Mouse (Mus musculus) kidney, adult 2 months (tissue): ENCODE results near the gene Sesn1. TPM values are rescaled to one million over a fixed set of nuclear protein-coding genes. Genes with fewer than 3 reads are reported as not detected.

Source experiments
- DNase-seq: peaks from one replicate; pipeline ENCODE4 v3.0.0; 2021
- H3K27ac ChIP-seq: fragments of 200-500 bp; 2 replicates; pipeline ENCODE4 v1.5.1; 2012; ENCODE audit warnings: low read depth, low read length, control low read depth, inconsistent platforms; ENCODE audit not compliant: insufficient read depth
- H3K27me3 ChIP-seq: fragments of 200-500 bp; replicated peaks from 2 replicates; pipeline ENCODE4 v1.6.1; 2012; ENCODE audit warnings: mild to moderate bottlenecking, moderate library complexity, low read length, inconsistent platforms; ENCODE audit not compliant: control insufficient read depth, insufficient read depth
- H3K36me3 ChIP-seq: fragments of 200-500 bp; 2 replicates; pipeline ENCODE4 v1.6.1; 2012; ENCODE audit warnings: mild to moderate bottlenecking, moderate library complexity, low read length, inconsistent platforms; ENCODE audit not compliant: control insufficient read depth, insufficient read depth
- H3K4me1 ChIP-seq: fragments of 200-500 bp; 2 replicates; pipeline ENCODE4 v1.6.1; 2011; ENCODE audit warnings: low read length; ENCODE audit not compliant: control insufficient read depth, insufficient read depth
- H3K4me3 ChIP-seq: fragments of 200-500 bp; 2 replicates; pipeline ENCODE4 v1.5.1; 2011; ENCODE audit warnings: mild to moderate bottlenecking, low read depth, low read length, control low read depth; ENCODE audit not compliant: insufficient read depth
- CTCF ChIP-seq: fragments of 200-500 bp; conservative IDR thresholded peaks from 2 replicates; pipeline ENCODE4 v1.5.1; 2011; ENCODE audit warnings: low read depth, mild to moderate bottlenecking, control low read depth, low read length, moderate library complexity, mixed read lengths; ENCODE audit not compliant: insufficient read depth, insufficient read length
- POLR2A ChIP-seq: fragments of 200-500 bp; IDR thresholded peaks from one replicate; pipeline ENCODE4 v1.6.1; 2011; ENCODE audit warnings: low read depth, low read length, control low read depth
- WGBS: fragments of 180-500 bp; shearing (Covaris S2); methylation state at CpG from one replicate; pipeline ENCODE4 v1.1.7; 2018; 5-methylcytosine and 5-hydroxymethylcytosine counted together
- polyA plus RNA-seq: library from polyadenylated mRNA; depleted of rRNA; stranded (reverse); fragments of >200 nt; gene quantifications from 2 replicates; pipeline ENCODE4 v1.2.3, GENCODE M21; 2012

Sesn1 gene
- polyA plus RNA-seq, 1 experiment, result 13.2 TPM

DNA sequence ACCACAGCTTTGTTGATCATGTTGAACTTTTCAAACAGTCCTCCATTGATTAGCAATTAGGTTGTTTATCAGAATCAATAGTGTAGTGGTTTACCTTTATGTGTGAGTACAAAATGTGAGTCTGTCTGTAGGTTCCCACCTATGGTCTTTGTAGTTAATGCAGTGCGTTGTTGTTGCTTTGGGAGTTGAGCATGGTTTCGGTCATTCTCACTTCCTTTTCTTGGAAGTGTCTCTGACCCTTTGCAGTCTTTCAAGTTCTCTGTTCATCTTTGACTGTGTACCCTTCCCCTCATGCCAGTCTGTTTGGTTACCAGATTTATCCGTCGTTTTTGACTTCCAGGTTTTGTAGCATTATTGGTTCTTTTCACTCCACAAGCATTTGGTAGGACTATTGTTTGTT lies 81.6 kb downstream of the Sesn1 start:
- TF ChIP-seq POLR2A (no peak), CTCF (no peak)
- H3K27ac ChIP-seq, result no peak overlapping the region
- H3K4me3 ChIP-seq, result no peak overlapping the region
- no peaks in the 10 kb centered on the region; the same call in none of the 2 replicates for H3K36me3 ChIP-seq
- no peaks in the 10 kb centered on the region for H3K27me3 ChIP-seq
- H3K4me1 ChIP-seq, result peaks cover 27% of the 10 kb centered on the region
- no peak for DNase-seq
- 85% methylated on average over 4 of the region's 4 CpGs for WGBS

- 23% methylated on average over 4 of the region's 4 CpGs for WGBS
- Histone ChIP-seq H3K27me3 (no peaks in the 10 kb centered on the region), H3K36me3 (peaks cover 4% of the 10 kb centered on the region), H3K4me3 (no peak overlapping the region), H3K4me1 (peaks cover 18% of the 10 kb centered on the region), H3K27ac (peak overlapping the region; percentile 59; the same call in 1 of the 2 replicates)
- peak; percentile 70 for DNase-seq
- TF ChIP-seq POLR2A (no peak), CTCF (no peak)
Measured at GRCm38 (mm10) chr10:41893433-41894411, 84.0 kb downstream of the Sesn1 start.

DNA sequence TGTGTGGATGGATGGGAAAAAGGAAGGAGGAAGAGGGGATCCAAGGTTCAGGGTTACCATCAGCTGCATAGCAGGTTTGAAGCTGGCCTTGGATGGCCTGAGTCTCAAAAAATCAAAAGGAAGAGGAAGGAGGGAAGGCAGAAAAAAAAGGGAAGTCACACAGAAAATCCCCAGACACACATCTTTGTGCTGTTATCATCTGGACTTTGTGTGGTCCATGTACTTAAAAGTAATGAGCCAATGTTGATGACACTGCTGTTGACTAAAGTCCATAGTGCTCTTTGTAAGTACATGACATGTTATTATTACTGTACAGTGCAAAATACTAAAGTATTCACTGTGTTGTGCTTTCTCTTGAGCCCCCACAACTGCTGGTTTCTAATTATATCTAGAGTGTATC lies 86.7 kb downstream of the Sesn1 start:
- no peak for DNase-seq
- H3K4me1 ChIP-seq, result peaks cover 10% of the 10 kb centered on the region
- TF ChIP-seq CTCF (no peak), POLR2A (no peak)
- H3K27me3 ChIP-seq, result no peaks in the 10 kb centered on the region
- peaks cover 4% of the 10 kb centered on the region for H3K36me3 ChIP-seq
- H3K4me3 ChIP-seq, result no peak overlapping the region
- H3K27ac ChIP-seq, result no peak overlapping the region

DNA sequence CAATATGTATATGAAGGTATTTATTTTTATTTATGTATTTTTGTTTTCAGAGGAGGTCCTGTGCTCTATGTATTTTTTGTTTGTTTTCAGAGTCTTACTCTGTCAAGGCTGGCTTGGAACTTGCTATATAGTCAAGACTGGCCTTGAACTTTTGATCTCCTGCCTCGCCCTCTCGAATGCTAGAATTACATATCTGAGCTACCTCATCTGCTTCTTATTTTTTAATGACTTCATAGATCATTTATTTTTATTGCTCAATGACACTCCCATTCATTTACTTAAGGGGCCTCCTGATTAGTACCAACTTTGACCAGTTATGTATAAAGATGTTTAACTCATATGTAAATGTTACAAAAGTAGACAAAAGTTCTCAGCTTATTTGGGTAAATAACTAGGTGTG lies 87.1 kb downstream of the Sesn1 start:
- no peak for DNase-seq
- 82% methylated on average over 2 of the region's 2 CpGs for WGBS
- Histone ChIP-seq H3K27ac (no peak overlapping the region), H3K4me1 (peaks cover 10% of the 10 kb centered on the region), H3K27me3 (no peaks in the 10 kb centered on the region), H3K4me3 (no peak overlapping the region), H3K36me3 (peaks cover 4% of the 10 kb centered on the region)
- TF ChIP-seq CTCF (no peak), POLR2A (no peak)

DNA sequence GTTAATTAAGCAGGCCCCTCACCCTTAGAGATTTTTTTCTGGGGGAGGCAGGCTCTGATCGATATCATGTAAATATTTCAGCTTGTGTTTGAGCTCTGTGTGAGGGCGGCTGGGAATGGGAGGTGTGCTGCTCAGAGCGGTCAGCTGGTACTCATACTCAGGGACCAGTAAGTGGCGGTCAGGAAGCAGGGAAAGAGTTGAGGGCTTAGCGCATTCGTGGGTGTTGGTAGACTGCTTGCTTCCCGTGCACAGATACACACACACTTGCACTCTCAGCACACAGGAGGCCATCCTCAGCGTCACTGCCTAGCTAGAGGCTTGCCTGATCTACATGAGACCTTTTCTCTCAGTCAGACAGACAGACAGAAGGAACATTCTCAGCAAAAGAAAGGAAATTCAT lies 91.7 kb downstream of the Sesn1 start:
- DNase-seq, result no peak
- Histone ChIP-seq H3K4me3 (no peak overlapping the region), H3K27me3 (no peaks in the 10 kb centered on the region), H3K36me3 (peaks cover 5% of the 10 kb centered on the region), H3K27ac (no peak overlapping the region), H3K4me1 (no peaks in the 10 kb centered on the region)
- TF ChIP-seq POLR2A (no peak), CTCF (no peak)
- 80% methylated on average over 8 of the region's 8 CpGs for WGBS

DNA sequence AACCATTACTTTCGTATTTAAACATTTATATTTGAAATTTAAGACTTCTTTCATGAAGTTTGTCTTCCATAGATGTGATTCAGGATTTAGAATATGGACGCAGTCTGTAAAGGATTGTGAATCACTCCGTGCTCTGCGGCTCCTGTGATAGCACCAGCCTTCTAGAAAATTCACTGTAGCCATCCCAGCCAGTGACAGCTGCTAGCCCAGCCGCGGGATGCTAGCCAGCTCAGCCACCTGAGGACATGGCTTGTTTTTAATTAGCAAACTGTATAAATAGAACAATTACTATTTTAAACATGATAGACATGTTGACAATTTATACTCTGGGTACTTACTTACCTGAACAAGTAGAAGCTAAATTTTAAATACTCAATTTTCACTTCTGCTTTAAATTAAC lies 92.1 kb downstream of the Sesn1 start:
- H3K27ac ChIP-seq, result no peak overlapping the region
- H3K27me3 ChIP-seq, result no peaks in the 10 kb centered on the region
- DNase-seq, result no peak
- no peak for TF ChIP-seq CTCF
- H3K4me3 ChIP-seq, result no peak overlapping the region
- H3K4me1 ChIP-seq, result no peaks in the 10 kb centered on the region
- WGBS, result 94% methylated on average over 6 of the region's 6 CpGs
- H3K36me3 ChIP-seq, result peaks cover 7% of the 10 kb centered on the region

GRCm38 (mm10) chr10:41907473-41907872 lies 97.7 kb downstream of the Sesn1 start:
- Histone ChIP-seq H3K27ac (no peak overlapping the region), H3K27me3 (no peaks in the 10 kb centered on the region), H3K4me1 (no peaks in the 10 kb centered on the region), H3K4me3 (no peak overlapping the region), H3K36me3 (peaks cover 3% of the 10 kb centered on the region; the same call in 1 of the 2 replicates)
- DNase-seq, result no peak
- WGBS, result 85% methylated on average over 11 of the region's 11 CpGs
- no peak for TF ChIP-seq POLR2A
- no peak for TF ChIP-seq CTCF
